Mouse (Mus musculus): Measurements from ENCODE around the gene Dusp12.

GRCm38 (mm10) chr1:170858872-170859271 is 26.5 kb downstream of the Dusp12 start:
- TF ChIP-seq POLR2A (IDR thresholded peaks at IDR 0.05; ENCODE audit: control insufficient read depth, extremely low read depth, insufficient read depth, low read length, poor library complexity) (no peak), CTCF (IDR thresholded peaks at IDR 0.05; ENCODE audit: borderline replicate concordance, control insufficient read depth, extremely low read depth, insufficient read depth, low read length, poor library complexity) (no peak)
